Mouse (Mus musculus): ENCODE measurements around the gene Samd9l.
A peak's percentile ranks its signal among the peaks of the same experiment; 100 is the strongest.
"Not testable (repeated sequence)": the region's sequence is repeated elsewhere in the genome, so short reads cannot be mapped to it uniquely, and the experiment has no call there.

Samd9l gene

DNA sequence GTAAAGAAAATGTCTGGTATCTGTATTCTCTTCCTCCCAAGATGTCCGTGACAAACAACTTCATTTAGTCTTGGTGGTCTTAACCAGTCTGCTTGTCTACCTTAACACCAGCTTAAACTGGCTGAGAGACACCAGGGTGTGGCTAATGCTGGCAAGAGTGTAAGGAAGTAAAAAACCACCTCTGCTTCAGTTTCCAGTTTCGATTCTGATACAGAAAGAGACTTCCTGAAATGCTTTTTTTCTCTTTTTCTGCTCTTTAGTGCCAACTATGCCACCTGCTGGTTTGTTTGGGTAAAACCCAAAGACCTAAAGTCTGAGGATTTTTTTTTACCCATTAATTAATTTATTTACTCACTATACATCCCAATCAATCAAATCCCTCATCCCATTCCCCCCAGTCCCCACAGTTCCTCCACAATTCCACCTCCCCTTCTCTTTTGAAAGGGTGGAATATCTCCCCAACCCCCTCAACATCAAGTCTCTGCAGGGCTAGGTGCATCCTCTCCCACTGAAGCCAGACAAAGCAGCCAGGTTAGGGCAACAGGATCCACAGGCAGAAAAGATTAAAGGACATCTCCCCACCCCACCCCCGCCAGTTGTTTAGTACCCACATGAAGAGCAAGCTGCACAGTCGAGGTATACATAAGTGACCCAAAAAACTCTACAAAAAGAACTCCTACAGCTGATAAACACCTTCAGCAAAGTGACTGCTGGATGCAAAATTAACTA is at the start of gene Samd9l:
Samd9l (minus strand) TSS at position 233 of the 729 bp plus-strand sequence.
- peak; percentile 83 for DNase-seq (ENCODE audit: low read depth, low spot score)

DNA sequence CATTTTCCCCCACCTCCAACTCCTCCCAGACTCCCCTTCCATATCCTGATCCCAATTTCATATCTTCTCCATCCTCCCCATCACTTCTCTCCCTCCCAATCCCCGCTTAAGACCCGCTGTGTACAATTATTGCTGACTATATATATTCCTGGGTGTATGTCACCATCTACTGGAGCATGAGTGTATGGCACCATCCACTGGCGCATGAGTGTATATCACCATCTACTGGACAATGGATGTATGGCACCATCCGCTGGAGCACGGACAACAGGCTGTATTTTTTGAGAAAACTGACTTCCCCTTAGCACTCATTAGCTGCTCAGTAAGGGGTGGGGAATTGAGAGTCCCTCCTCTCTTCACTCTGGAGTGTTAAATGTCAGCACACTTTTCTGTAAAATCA is 48.0 kb upstream of the Samd9l start:
- peak; percentile 86 for DNase-seq (ENCODE audit: low read depth, low spot score)

DNA sequence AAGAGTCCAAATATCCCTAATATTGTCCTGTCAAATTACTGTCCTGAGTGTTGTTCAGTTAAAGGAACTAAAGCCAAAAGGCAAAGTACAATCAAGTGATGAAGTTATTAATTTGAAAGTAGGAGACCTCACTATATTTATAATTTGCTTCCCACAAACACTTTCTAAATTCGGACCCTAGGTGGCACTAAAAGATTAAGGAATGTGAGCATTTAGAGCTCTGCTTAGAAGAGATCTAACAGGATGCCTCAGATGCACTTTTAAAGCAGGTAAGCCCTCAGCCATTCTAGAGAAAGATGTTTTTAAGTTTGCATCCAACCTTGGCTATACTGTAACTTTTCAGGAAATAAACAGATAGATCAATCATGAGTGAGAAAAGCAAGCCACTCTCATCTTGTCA is 44.5 kb upstream of the Samd9l start:
- no peak for DNase-seq (ENCODE audit: low read depth, low spot score)

DNA sequence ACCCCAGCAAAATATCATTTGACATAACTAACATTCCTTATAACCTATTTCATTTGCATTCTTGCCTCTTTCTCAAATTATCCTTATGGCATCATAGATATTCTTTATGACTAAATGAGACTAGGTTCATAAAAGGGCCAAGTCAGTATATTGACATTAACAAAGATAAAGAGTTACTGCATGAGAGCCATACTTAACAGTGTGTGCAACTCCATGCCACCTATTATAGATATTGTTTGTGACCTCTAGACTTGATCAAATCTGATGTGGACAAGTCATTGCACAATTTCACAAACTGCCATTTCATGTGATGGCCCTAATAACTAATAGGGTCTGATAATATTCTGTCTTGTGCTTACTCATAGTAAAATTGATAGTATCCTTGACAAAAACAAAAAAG is 36.7 kb upstream of the Samd9l start:
- DNase-seq (ENCODE audit: low read depth, low spot score): no peak

DNA sequence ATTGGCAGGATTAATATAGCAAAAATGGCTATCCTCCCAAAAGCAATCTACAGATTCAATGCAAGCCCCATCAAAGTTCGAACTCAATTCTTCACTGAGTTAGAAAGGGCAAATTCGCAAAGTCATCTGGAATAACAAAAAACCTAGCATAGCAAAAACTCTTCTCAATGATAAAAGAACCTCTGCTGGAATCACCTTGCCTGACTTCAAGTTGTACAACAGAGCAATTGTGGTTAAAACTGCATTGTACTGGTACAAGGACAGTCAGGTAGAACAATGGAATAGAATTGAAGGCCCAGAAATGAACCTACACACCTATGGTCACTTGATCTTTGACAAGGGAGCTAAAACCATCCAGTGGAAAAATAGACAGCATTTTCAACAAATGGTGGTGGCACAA is 31.6 kb upstream of the Samd9l start:
- DNase-seq (ENCODE audit: low read depth, low spot score): not testable (repeated sequence)

DNA sequence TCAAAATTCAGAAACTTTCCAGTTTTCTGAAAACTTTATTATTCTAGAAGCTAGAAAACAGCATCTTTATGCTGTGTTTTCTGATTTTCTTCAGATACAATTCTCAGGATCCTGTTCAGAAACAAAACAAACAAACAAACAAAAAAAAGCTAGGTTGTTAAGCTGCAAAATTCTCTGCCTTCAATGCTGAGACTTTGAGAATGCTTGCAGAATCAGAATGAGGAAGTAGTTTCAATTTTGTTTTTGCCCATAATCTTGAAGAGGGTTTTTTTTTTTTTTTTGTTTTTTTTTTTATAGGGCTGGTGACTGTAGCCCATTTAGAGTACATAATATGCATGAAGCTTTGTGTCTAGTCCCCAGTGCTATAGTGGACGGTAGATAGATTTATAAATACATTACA is 27.7 kb upstream of the Samd9l start:
- no peak for DNase-seq (ENCODE audit: low read depth, low spot score)

DNA sequence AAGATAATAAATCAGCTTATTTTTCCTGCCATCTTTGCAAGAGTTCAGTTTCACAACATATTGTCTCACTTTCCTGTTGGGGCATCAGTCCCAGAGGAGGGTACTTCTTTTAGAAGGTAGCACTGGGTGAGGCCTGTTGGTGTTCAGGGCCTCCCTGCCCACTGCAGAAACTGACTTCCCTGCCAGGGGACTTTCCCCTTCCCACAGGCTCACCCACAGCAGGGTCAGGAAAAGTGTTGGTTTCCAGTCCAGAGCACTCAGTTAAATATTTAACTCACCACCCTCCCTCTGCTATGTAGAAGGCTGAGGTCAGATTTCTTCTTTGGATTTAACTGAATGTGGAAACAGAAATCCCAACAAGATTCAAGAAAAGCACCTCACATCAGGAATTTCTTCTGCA is 26.0 kb upstream of the Samd9l start:
- not testable (repeated sequence) for DNase-seq (ENCODE audit: low read depth, low spot score)

DNA sequence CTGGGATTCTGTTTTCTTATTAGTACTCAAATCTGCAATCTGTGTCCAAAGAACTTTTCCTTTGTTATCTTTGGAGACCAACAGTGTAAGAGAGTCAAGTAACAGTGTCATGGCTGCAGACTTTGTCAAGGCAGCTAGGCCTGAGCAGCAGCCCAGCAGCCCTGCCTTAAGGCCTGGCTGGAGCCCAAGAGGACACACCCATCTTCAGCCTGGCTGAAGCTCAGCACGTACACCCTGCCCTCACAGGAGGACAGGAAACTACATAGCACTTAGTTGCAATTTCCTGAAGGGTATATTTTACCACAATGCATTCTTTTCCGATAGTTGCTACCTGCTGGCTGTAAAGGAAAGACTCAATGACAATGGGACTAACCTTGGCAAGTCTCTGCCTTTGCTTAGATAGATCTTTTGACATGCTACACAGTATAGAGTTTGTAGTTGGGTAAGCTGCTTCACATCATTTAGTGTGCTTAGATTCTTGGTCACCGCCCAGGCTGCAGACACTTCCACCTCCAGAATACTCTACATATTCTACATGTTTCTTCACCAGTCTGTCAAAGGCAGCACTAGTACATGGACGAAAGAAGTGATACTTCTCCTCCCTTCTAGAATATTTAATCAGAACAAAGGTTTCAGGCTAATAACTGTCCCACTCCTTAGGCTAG is 25.4 kb upstream of the Samd9l start:
- DNase-seq (ENCODE audit: low read depth, low spot score): not testable (repeated sequence)

DNA sequence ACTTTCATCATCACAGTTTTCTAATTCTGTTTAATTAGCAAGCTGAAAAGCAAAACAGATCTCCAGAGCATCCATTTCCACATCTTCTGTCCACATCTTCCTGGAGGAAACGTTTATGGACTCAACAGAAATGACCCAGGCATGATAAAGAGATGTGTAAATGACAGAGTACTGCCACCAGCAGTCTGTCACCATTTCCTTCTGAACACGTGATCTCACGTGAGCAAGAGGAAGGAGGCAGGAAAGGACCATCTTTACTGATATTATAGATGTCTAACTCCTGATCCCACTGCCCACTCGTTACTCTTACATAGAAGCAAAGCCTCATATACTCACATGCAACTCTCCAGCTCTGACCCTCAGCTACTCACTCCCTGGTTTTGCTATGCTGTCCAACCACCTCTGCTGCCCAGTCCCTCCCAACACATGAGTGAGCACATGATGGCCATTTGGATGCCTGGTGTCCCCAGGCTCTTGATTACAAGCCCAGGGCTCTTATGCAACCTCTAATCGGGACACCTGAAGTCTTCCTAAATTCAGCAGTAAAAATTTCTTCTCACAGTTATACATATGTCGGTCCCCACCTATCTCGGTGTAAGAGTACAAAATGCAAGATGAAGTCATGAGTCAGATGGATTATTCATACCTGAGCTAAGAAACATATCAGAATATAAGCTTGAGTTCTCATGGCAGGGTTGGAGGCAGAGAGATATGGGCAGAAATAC is 2.0 kb downstream of the Samd9l start:
- not testable (repeated sequence) for DNase-seq (ENCODE audit: low read depth, low spot score)

DNA sequence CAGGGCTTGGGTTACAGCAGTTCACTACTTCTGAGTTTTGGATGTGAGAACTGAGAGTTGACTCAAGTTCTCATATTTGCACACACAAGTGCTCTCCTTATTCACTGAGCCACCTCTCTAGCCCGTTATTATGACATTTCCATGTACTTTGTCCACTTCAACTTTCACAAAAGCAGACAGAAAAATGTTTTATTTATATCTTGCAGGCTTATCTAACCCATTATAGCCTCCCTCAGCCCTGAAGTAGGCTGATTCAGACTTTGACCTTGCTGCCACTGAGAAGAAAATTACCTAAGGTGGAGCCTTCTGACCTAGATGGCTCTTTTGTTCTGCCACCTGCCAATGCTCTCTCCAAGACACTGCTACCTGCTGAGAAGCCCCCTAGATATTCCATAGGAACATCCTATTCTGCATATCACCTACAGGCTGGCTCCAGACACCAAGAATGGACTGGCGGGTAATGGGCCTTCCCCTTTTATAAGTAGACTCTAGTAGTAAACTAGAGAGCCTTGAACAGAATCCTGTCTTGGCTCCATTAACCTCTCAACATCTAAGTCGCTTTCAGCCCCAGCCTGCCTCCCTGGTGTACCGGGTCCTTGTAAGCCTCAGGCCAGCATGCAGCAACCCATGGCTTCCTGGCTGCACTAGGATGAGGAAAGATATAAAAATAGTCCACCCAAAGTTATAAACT is 3.3 kb downstream of the Samd9l start:
- DNase-seq (ENCODE audit: low read depth, low spot score): not testable (repeated sequence)

DNA sequence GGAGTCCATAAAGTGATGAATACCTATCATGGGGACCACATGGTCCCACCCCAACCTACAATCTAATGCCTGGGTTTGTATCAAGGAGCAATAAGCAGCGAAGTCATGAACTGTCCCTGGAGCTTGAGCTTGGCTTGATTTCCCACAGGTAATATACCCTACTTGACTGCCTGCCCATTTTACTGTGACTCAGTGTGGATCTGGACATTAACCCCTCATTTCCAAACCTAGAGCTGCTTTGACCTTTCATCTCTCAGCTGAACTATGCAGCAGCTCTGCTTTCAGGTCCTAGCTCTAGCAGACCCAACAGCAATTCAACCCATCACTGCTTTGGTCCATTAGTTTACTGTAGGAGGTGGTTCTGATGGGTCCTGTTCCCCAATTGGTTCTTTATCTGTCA is 9.4 kb downstream of the Samd9l start:
- no peak for DNase-seq (ENCODE audit: low read depth, low spot score)

DNA sequence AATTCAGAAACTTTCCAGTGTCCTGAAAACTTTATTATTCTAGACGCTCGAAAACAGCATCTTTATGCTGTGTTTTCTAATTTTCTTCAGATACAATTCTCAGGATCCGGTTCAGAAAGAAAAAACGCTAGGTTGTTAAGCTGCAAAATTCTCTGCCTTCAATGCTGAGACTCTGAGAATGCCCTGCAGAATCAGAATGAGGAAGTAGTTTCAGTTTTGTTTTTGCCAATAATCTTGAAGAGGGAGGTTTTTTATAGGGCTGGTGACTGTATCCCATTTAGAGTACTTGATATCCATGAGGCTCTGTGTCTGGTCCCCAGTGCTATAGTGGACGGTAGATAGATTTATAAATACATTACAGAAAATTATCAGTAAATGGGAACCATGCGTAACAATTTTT is 12.8 kb downstream of the Samd9l start:
- peak; percentile 28 for DNase-seq (ENCODE audit: low read depth, low spot score)

DNA sequence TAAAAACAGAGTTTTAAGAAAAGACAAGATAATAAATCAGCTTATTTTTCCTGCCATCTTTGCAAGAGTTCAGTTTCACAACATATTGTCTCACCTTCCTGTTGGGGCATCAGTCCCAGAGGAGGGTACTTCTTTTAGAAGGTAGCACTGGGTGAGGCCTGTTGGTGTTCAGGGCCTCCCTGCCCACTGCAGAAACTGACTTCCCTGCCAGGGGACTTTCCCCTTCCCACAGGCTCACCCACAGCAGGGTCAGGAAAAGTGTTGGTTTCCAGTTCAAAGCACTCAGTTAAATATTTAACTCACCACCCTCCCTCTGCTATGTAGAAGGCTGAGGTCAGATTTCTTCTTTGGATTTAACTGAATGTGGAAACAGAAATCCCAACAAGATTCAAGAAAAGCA is 14.6 kb downstream of the Samd9l start:
- not testable (repeated sequence) for DNase-seq (ENCODE audit: low read depth, low spot score)

DNA sequence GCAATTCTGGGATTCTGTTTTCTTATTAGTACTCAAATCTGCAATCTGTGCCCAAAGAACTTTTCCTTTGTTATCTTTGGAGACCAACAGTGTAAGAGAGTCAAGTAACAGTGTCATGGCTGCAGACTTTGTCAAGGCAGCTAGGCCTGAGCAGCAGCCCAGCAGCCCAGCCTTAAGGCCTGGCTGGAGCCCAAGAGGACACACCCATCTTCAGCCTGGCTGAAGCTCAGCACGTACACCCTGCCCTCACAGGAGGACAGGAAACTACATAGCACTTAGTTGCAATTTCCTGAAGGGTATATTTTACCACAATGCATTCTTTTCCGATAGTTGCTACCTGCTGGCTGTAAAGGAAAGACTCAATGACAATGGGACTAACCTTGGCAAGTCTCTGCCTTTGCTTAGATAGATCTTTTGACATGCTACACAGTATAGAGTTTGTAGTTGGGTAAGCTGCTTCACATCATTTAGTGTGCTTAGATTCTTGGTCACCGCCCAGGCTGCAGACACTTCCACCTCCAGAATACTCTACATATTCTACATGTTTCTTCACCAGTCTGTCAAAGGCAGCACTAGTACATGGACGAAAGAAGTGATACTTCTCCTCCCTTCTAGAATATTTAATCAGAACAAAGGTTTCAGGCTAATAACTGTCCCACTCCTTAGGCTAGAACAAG is 15.1 kb downstream of the Samd9l start:
- DNase-seq (ENCODE audit: low read depth, low spot score): not testable (repeated sequence)

DNA sequence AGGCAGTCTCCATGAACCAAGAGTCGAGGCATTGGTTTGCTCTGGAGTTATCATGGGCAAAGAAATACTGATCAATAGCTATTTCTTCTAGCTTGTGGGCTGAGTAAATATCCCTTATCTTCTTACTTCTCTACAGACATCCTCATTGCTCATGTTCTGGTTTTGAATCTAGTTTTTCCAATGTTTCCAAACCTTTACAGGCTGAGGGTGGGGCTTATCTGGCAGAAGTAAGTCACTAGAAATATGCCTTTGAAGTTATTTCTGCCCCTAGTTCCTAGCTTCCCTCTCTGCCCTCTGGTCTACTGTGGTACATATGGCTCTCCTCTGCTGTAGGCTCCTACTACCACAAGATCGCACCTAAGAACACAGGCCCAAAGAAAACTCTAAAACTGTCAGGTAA is 20.2 kb downstream of the Samd9l start:
- no peak for DNase-seq (ENCODE audit: low read depth, low spot score)

DNA sequence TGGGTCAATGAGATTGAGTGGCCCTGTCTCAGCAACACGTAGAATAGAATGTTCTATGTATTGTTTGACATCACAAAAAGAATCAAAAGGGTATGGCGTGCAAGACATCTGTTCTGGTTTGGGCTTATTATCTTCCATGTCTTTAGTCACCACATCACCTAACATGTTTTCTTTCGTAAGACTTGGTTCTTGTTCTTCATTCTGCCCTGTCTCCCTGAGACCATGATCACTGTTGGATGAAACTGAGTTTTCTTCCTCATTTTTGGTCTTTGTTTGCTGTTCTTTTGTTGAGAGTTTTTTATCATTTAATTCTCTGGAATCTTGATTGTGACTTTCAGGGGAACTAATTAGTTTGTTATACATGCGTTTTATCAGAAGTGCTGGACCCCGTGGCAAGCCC is 22.7 kb downstream of the Samd9l start:
- DNase-seq (ENCODE audit: low read depth, low spot score): no peak

DNA sequence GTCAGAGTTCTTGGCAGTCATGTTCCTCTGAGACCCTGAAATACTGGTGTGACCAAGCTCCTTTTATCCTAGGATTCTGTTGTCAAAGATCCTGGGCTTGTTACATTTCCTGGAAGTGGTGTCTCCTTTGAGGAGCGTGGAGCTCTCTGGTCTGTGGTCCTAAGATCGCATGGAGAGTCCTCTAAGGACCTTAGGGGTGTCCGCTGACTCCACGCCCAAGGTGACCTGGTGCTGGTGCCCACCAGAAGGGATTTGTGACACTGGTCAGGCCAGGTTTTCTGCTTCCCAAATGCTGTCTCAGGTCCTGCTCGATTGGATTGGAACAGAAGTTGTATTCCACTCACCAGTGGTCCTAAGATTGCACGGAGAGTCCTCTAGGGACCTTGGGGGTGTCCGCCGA is 29.8 kb downstream of the Samd9l start:
- no peak for DNase-seq (ENCODE audit: low read depth, low spot score)

DNA sequence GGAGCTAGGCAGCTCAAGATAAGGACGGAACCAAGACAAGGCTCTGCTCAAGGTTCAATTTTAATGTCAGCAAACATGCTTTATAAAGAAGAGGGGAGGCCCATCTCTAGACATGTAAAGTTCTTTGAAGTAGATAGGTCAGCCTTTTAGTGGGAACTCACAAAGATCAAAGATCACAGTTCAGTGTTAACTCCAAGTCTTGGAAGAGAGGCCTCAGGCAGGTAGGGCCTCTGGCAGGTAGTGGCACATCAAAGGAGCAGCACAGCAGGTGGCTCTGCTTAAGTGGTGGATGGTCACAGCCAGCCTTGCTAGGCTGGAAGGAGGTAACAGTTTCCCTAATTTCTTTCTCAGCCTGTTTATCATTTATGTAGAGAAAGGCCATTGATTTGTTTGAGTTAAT is 33.8 kb downstream of the Samd9l start:
- DNase-seq (ENCODE audit: low read depth, low spot score): not testable (repeated sequence)

DNA sequence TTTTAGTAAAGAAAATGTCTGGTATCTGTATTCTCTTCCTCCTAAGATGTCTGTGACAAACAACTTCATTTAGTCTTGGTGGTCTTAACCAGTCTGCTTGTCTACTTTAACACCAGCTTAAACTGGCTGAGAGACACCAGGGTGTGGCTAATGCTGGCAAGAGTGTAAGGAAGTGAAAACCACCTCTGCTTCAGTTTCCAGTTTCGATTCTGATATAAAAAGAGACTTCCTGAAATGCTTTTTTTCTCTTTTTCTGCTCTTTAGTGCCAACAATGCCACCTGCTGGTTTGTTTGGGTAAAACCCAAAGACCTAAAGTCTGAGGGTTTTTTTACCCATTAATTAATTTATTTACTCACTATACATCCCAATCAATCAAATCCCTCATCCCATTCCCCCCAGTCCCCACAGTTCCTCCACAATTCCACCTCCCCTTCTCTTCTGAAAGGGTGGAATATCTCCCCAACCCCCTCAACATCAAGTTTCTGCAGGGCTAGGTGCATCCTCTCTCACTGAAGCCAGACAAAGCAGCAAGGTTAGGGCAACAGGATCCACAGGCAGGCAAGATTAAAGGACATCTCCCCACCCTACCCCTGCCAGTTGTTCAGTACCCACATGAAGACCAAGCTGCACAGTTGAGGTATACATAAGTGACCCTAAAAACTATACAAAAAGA is 53.3 kb downstream of the Samd9l start:
- DNase-seq (ENCODE audit: low read depth, low spot score): peak; percentile 84

DNA sequence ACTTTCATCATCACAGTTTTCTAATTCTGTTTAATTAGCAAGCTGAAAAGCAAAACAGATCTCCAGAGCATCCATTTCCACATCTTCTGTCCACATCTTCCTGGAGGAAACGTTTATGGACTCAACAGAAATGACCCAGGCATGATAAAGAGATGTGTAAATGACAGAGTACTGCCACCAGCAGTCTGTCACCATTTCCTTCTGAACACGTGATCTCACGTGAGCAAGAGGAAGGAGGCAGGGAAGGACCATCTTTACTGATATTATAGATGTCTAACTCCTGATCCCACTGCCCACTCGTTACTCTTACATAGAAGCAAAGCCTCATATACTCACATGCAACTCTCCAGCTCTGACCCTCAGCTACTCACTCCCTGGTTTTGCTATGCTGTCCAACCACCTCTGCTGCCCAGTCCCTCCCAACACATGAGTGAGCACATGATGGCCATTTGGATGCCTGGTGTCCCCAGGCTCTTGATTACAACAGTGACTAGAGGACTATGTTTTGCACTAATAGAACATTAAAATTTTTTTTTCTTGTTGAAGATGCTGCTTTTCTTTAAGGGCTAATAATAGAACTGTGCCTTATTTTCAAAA is 54.2 kb downstream of the Samd9l start:
- DNase-seq (ENCODE audit: low read depth, low spot score): not testable (repeated sequence)

All from CD4-positive, CD25-positive, alpha-beta regulatory T cell, adult 2 months (primary cell).